Mouse (Mus musculus) left cerebral cortex, adult 2 months (tissue): Measurements from ENCODE around the gene Six1. TPM values are rescaled to one million over a fixed set of nuclear protein-coding genes. Genes with fewer than 3 reads are reported as not detected.
"Not testable (repeated sequence)": the region's sequence is repeated elsewhere in the genome, so short reads cannot be mapped to it uniquely, and the experiment has no call there.

Experiments
- DNase-seq, 2 experiments: peaks; one replicate each; pipeline ENCODE4 v3.0.0; 2021 to 2022; ENCODE audit warnings: low spot score in 2 of 2, mixed read lengths in 1 of 2; ENCODE audit errors: extremely low spot score in 1 of 2
- H3K27ac ChIP-seq: fragments of 200-600 bp; 2 replicates; pipeline ENCODE4 v1.8.1; 2022
- H3K4me3 ChIP-seq: fragments of 200-600 bp; 2 replicates; pipeline ENCODE4 v1.8.1; 2022
- CTCF ChIP-seq: fragments of 200-600 bp; IDR thresholded peaks from 2 replicates; pipeline ENCODE4 v1.8.1; 2022; ENCODE audit warnings: antibody characterized with exemption, mild to moderate bottlenecking, moderate library complexity
- intact Hi-C: fragments of 180-260 bp; cut with DNase I; formaldehyde crosslinking; loops from one replicate; pipeline ENCODE4 v1.15.1; 2025
- long read RNA-seq, 2 experiments: library from polyadenylated mRNA; stranded (forward); transcript quantifications; one replicate each; pipeline ENCODE4 v2.0.0; 2021; ENCODE audit warnings: borderline mapping rate in 2 of 2
- total RNA-seq, 2 experiments: library from RNA; stranded (reverse); gene quantifications; 2 replicates each; pipeline ENCODE4 v1.2.3; 2021

Six1 gene
- total RNA-seq: under 1 TPM in 1 of 2 experiments, not detected in 1; 0.14 TPM
- long read RNA-seq, experiment 1: 0 reads
- long read RNA-seq, experiment 2: 0 reads

DNA sequence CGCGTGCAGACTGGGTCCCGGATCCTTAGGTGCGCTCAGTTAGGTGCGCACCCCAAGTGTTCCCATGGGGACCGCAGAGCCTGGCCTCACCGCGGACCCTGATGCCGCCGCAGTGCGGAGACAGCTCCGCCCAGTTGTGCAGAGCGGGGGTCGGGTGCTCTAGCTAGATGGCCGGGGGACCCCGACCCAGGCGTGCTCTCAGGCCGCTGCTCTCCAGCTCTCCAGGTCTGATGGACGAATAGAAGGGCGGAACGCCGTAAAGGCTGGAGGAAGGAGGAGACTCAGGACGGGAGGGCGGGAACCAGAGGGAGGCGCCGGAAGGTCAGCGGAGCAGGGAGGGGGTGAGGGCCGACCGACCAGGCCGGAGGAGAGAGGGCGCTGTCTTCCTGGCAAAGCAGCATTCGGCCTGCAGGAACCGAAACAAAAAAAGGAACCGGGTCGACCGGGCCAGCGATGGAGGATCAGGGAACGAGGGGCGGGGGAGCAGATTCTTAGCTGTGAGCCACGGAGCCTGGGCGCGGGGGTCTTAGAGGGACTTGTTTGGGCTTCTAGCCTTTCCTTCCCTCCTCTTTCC lies at the start of gene Six1:
Gene Six1 (minus strand): TSS at position 220 of the 574 bp plus-strand sequence.
- peak within 1 kb of the TSS; percentile 39 for H3K4me3 ChIP-seq
- intact Hi-C loops: no loop called here
- H3K27ac ChIP-seq: no peak within 1 kb of the TSS
- no peak; the same call in none of the 2 replicates for TF ChIP-seq CTCF
- DNase-seq: no peak

DNA sequence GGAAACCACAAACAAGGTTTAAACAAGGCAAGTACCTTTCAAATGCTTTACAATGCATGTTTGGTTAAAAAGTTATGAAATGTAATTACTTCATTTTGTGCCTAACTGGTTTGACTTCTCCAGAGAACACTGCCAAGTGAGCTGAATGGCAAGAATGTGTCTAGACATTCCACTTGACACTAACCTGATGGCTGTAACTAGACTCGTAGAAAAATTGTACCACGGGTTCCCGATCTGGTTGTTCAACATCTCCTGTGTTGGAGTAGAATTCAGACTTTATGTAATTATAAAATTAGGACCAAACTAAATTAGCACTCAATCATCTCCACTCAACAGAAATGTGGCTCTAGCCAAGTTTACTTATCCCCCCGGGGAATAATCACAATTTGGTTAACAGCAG lies 44.9 kb upstream of the Six1 start:
- TF ChIP-seq CTCF: no peak
- no peak for DNase-seq
- intact Hi-C loops: no loop called here
- Histone ChIP-seq H3K4me3 (no peak overlapping the region), H3K27ac (no peak overlapping the region)

DNA sequence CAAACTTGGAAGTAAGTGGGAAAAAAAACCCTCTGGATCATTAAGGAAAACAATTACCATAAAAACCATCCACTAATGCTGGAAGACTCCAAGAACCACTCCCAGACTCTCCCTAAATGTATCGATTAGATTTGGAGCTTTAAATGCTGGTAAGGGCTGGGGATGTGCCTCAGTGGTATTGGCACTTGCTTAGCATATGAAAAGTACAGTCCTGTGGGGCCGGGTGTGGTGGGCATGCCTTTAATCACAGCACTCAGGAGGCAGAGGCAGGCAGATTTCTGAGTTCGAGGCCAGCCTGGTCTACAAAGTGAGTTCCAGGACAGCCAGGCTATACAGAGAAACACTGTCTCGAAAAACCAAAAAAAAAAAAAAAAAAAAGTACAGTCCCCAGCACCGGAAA lies 42.5 kb upstream of the Six1 start:
- H3K27ac ChIP-seq, H3K4me3 ChIP-seq, intact Hi-C loops, DNase-seq: not testable (repeated sequence)

DNA sequence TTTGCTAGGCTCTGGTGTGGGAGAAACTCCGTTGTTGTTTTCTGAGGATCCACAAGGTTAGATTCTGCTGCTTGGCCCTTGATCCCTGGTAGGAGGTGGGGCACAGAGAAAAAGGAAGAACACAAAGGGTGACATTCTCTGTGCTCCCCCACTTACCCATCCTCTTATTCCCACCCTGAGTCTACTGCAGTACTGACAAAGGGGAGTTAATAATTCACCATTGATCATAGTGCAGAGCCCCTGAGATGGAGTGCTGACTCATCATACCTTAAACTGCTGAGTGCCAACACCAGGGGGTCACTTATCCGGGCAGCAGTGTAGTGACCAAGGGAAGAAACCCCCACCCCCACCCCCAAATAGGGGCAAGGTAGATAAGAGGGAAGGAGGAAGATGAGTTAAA lies 40.9 kb upstream of the Six1 start:
- intact Hi-C loops: no loop called here
- no peak for TF ChIP-seq CTCF
- Histone ChIP-seq H3K4me3 (no peak overlapping the region), H3K27ac (no peak overlapping the region)
- DNase-seq: no peak

DNA sequence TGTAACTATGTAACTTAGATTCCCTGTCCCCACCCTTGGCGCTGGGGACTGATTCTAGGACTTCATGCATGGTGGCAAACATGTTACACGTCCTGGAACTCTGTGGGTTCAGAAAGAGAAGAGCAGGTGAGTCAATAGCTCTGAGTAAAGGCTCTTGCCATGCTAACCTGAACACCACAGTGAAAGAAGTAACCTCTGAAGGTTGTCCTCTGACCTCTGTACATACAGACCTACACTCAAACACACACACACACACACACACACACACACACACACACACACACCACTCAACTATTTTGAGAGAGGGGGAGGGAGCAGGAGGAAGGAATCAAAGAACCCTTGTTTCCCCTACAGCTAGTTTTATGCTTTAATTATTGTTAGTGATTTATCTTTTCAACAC lies 40.5 kb upstream of the Six1 start:
- TF ChIP-seq CTCF: no peak

DNA sequence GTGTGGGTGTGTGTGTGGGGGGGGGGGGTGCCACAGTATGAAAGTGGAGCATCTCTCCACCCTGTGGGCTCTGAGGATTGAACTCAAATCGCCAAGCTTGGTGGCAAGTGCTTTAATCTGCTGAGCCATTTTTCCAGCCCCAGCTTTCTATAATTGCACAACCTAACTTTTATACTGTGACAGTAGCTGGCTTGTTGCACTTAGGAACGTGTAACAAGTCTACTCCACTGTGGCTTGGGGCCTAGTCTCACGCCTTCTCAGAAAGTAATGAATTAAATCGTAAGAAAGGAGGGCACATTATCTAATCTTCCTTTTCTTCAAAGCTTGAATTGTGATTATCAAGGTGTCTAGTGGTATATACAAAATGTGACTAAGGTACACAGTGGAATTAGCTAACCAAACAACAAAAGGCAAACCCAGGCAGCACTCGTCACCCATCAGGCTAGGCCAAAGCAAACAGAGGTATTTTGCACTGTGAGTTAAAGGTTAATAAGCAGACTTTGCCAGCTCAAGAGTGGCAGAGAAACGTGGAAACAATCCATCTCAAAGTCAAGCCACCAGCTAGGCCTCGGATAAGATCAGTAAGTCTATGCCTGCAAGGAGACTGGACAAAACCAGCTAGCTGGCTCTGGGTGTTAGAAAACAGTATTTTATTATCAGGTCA lies 37.1 kb upstream of the Six1 start:
- H3K4me3 ChIP-seq: no peak overlapping the region
- H3K27ac ChIP-seq: no peak overlapping the region
- intact Hi-C loops: no loop called here
- no peak for TF ChIP-seq CTCF
- no peak for DNase-seq

More for the DNA sequence above, 40.5 kb upstream of the Six1 start:
- no peak overlapping the region for H3K4me3 ChIP-seq
- intact Hi-C loops: no loop called here
- no peak for DNase-seq
- H3K27ac ChIP-seq: no peak overlapping the region

DNA sequence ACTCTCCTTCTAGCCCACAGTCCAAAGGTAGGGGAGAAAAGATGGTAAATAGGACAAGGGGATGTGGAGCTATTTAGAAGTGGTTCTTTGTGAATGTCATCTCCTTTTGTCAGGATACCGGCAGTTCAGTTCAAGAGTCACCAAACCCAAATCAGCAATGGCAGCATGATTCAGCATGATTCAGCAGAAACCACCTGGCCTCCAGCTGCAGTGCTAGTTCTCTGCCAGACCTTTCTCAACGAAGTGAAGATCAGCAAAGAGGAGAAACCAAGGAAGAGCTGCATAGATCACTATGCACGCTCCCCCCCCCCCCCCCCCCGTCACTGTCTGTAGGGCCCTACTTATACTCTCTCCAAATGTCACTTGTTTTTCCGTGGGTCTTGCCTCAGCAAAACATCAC lies 35.2 kb upstream of the Six1 start:
- no peak overlapping the region for H3K4me3 ChIP-seq
- H3K27ac ChIP-seq: no peak overlapping the region
- intact Hi-C loops: no loop called here
- TF ChIP-seq CTCF: no peak
- DNase-seq: no peak

DNA sequence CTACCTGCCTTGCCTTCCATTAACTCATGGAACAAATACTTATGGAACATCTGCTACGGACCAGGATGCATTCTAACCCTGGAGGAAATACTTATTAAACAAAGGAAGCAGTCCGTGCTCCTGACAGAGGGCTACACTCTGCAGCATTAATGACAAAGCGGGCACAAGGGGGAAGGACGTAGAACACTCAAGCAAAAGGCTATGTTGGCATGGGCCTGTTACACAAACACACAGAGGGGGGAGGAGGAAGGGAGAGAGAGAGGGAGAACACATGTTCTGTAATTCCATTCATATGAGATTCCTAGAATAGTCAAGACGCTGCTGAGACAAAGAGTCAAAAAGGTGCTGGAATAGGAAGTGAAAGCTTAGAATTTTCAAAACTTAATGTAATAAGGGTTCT lies 34.8 kb upstream of the Six1 start:
- no peak for DNase-seq
- Histone ChIP-seq H3K27ac (no peak overlapping the region), H3K4me3 (no peak overlapping the region)
- intact Hi-C loops: no loop called here
- TF ChIP-seq CTCF: no peak

DNA sequence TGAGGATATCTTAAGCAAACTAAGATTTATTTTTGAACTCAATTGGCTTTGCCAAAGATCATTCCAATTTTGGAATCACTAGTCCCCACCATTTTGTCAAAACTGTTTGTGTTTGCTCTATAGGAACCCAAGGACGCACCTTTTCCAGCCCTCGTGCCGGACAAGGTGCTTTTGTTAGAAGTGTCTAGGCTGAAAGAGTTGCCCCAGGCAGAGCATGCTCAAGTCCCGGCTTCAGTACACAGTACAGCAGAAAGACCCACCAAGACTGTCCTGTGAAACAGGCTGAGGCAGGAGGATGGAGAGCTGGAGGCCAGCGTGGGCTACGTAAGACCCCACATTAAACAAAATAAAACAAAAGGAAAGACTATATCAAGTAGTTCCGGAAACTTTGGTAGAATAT lies 33.4 kb upstream of the Six1 start:
- TF ChIP-seq CTCF: no peak
- Histone ChIP-seq H3K4me3 (no peak overlapping the region), H3K27ac (no peak overlapping the region)
- intact Hi-C loops: no loop called here
- DNase-seq: no peak

DNA sequence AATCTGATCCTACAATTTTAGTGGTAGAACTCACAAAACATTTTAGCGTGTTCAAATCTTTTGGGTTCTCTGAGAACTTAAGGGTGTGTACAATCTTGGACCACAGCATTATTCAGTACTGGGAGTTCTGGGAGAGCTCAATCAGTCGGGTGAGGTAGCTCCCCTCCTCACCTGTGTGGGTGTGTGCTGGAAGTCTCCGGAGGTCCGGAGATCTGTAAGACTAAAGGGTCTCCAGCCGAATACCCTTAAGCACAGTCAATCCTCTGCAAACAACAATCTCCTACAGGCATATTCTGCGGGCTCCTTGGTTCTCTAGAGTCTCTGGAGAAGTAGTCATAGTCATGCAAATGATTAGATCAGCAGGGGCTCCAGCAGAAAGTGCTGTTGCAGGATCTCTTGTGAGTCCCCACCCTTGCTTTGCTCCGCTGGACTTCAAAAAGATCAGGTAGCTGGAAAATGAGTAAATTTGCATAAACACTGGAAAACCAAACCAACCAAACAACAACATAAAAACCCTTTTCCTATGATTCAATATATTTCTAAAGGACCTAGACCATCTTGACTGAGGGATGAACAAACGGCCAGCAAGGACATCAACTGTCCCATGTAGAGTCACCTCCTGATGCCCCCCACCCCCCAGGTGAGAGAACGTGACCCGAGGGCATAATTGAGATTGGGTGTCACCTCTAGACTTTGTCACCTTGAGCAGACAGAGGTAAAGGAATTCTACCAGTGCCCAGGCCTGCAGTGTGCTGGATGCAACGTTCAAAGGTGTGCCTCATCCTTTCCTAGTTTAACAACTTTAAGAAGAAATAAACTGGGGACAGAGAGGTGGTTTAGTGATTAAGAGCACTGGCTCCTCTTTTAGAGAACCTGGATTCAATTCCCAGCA lies 32.3 kb upstream of the Six1 start:
- no peak overlapping the region for H3K27ac ChIP-seq
- TF ChIP-seq CTCF: no peak
- H3K4me3 ChIP-seq: no peak overlapping the region
- intact Hi-C loops: no loop called here
- no peak for DNase-seq

DNA sequence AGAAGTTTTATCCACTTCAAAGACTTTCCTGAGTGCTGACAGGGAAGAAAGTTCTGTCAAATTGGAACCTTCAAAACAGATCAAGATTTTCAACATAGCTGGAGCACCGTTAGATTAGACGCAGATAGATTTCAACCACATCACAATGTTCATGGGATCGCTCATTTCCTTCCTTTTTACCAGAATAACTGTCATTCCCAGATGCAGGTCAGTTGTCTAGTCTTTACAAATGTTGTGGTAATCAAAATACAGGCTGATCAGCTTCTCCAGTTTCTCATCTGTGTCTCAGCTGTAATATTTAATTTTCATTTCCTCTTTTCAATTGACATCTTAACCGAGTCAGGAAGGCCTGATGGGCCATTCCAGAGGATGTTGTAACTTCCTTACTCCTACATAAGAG lies 30.1 kb upstream of the Six1 start:
- Histone ChIP-seq H3K27ac (no peak overlapping the region), H3K4me3 (no peak overlapping the region)
- DNase-seq: no peak
- intact Hi-C loops: no loop called here
- TF ChIP-seq CTCF: no peak

DNA sequence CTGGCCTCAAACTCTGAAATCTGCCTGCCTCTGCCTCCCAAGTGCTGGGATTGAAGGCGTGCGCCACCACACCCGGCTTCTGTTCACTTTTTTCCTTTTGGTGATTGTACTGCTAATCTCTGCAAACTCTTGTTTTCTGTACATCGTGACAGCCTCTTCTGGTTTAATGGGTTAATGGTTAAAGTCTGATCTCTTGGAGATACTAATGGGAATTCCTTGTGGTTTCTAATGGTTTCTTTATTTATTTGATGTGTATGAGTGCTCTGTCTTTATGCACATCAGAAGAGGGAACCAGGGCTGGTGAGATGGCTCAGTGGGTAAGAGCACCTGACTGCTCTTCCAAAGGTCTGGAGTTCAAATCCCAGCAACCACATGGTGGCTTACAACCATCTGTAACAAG lies 28.1 kb upstream of the Six1 start:
- DNase-seq, H3K4me3 ChIP-seq, intact Hi-C loops, H3K27ac ChIP-seq: not testable (repeated sequence)
